Mouse (Mus musculus) frontal cortex, adult 2 months (tissue): Measurements from ENCODE around the gene Ccdc138. TPM values are rescaled to one million over a fixed set of nuclear protein-coding genes. Genes with fewer than 3 reads are reported as not detected.
"Not testable (repeated sequence)": the region's sequence is repeated elsewhere in the genome, so short reads cannot be mapped to it uniquely, and the experiment has no call there.

ENCODE experiments used
- DNase-seq, 2 experiments: peaks; one replicate each; pipeline ENCODE4 v3.0.0; 2022; ENCODE audit warnings: low spot score in 1 of 2; ENCODE audit errors: extremely low spot score in 1 of 2
- polyA plus RNA-seq: library from polyadenylated mRNA; depleted of rRNA; stranded (reverse); fragments of >200 nt; gene quantifications from 2 replicates; pipeline ENCODE4 v1.2.3, GENCODE M21; 2012; rRNA removed

The Ccdc138 gene
- 2.9 and 3.5 TPM in 2 replicates for polyA plus RNA-seq

GRCm38 (mm10) chr10:58497320-58498284, at the start of gene Ccdc138:
Ccdc138 (plus strand) TSS chr10:58497948.
- DNase-seq: peak; percentile 87 to 93

- no peak for DNase-seq
These were observed 46.2 kb upstream of the Ccdc138 start for GRCm38 (mm10) chr10:58451575-58451974.

- DNase-seq: no peak
These were observed 45.6 kb upstream of the Ccdc138 start for GRCm38 (mm10) chr10:58452185-58452584.

DNA sequence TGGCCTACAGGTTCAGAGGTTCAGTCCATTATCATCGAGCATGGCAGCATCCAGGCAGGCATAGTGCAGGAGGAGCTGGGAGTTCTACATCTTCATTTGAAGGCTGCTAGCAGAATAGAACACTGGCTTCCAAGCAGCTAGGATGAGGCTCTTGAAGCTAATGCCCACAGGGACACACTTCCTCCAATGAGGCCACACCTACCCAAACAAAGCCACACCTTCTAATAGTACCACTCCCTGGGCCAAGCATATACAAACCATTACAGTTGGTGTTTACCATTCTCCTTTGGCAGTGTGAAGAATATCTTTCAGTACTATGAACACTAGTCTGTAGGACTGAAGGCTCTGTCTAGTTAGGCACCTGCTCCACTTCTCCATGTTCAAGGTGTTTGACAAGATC, 37.9 kb upstream of the Ccdc138 start:
- no peak for DNase-seq

DNA sequence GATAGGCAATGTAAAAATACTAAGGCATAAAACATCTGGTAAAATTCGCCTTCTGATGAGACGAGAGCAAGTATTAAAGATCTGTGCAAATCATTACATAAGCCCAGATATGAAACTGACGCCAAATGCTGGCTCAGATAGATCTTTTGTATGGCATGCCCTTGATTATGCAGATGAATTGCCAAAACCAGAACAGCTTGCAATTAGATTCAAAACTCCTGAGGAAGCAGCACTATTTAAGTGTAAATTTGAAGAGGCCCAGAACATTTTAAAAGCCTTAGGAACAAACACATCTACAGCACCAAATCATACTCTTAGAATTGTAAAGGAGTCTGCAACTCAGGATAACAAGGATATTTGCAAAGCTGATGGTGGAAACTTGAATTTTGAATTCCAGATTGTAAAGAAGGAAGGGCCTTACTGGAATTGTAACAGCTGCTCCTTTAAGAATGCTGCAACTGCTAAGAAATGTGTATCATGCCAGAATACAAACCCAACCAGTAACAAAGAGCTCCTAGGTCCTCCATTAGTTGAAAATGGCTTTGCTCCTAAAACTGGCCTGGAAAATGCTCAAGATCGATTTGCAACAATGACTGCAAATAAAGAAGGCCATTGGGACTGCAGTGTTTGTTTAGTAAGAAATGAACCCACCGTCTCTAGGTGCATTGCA, 20.5 kb upstream of the Ccdc138 start:
- peak; percentile 16 to 63 for DNase-seq

DNA sequence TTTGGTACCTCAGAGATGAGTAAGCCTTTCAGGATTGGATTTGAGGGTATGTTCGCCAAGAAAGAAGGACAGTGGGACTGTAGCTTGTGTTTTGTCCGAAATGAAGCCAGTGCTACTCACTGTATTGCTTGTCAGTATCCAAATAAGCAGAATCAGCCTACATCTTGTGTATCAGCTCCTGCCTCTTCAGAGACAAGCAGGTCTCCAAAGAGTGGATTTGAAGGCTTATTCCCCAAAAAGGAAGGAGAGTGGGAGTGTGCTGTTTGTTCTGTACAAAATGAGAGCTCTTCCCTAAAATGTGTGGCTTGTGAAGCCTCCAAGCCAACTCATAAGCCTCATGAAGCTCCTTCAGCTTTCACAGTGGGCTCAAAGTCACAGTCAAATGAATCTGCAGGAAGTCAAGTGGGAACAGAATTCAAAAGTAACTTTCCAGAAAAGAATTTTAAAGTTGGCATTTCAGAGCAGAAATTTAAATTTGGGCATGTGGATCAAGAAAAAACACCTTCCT, 19.6 kb upstream of the Ccdc138 start:
- peak; percentile 13 to 33 for DNase-seq

- peak in 1 of 2 experiments; percentile 30 for DNase-seq
These were observed 17.7 kb upstream of the Ccdc138 start for GRCm38 (mm10) chr10:58479954-58480490.

DNA sequence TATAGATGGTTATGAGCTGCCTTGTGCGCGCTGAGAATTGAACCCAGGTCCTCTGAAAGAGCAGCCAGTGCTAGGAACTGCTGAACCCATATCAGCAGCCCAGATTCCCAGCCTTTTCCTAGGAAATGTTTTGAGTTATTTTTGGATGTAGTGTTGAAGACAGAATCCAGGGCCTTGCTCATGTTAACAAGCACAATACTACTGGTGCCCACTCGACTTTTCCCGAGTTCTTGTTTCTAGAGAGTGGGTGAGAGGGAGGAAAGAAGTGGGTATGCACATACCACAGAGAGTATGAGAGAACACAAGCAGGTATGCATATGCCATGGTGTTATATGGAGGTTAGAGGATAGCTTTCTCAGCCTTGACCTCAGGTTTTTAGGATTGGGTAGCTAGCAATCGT, 6.7 kb upstream of the Ccdc138 start:
- DNase-seq: no peak

GRCm38 (mm10) chr10:58495637-58496036, 2.1 kb upstream of the Ccdc138 start:
- DNase-seq: no peak

DNA sequence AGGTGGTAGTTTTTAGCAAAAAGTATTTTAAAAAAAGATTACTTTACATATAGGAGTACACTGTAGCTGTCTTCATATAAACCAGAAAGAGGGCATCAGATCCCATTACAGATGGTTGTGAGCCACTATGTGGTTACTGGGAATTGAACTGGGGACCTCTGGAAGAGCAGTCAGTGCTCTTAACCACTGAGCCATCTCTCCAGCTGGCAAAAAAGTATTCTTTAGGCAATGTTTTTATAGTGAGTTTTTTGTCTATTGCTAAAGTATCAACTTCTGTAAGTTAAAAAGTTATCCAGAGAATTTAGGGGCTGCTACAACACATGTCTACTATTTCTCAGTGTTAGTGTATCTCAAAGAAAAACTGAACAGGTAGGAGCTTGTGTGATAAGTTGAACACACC, 1.0 kb upstream of the Ccdc138 start:
- DNase-seq: no peak

GRCm38 (mm10) chr10:58498516-58498915, 768 bp downstream of the Ccdc138 start:
- DNase-seq: no peak

DNA sequence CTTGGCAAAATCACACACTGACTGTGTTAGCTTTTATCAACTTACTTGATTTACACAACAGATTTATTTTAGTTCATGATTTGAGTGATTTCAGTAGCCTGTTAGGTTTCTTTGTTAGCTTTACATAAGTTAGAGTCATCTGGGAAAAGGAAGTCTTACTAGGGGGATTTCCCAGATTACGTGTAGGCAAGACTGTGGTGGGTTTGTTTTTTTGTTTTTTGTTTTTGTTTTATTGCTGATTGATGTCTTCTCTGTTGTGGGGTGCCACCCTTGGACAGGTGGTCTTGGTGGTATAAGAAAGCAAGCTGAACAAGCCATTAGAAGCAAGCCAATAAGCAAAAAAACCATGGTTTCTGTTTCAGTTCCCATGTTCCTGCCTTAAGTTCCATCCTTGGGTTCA, 31.6 kb downstream of the Ccdc138 start:
- DNase-seq: no peak

DNA sequence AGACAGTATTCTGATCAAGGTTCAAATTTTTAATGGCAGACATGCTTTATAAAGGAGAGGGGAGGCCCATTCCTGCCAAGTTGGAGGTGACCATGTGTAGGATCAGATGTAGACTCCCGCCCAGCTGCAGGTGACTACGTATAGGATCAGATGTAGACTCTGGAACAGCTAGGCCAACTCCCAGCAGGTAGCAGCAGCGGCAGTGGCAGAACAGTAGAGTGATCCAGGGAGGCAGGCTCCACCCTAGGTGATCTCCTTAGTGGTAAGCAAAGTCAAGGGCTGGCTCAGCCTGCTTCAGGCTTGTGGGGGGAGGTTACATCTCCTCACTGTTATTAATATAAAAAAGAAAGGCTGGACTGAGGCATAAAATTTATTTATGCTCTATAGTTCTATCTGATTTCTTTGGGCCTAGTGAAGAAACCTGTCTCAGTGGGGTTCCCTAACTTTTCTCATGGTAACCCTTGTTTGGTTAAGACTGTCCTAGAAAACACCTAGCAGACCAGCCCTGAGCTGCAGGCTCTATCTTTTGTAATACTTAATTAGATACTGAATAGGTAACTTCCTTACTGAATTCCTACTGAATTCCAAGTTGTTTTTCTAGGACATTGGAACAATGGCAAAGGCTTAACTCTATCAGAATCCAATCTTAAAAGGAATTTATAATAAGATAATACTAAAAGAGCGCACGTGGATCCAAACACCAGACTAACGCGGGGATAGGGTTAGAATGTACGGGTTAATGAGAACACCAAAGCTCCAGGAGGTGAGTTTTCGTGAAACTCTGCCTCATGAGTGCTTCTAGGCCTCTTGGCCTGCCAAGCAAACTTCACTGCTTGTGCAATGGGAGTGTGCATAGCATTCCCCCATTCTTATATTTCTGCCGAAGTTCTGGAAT, 33.4 kb downstream of the Ccdc138 start:
- no peak for DNase-seq

- DNase-seq: no peak
These were observed 34.4 kb downstream of the Ccdc138 start for GRCm38 (mm10) chr10:58532177-58532576.

DNA sequence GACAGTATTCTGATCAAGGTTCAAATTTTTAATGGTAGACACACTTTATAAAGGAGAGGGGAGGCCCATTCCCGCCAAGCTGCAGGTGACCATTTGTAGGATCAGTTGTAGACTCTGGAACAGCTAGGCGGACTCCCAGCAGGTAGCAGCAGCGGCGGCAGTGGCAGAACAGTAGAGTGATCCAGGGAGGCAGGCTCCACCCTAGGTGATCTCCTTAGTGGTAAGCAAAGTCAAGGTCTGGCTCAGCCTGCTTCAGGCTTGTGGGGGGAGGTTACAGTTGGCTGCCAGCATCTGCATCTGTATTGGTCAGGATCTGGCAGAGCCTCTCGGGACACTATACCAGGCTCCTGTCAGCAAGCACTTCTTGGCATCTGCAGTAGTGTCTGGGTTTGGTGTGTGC, 38.5 kb downstream of the Ccdc138 start:
- not testable (repeated sequence) for DNase-seq

GRCm38 (mm10) chr10:58540613-58541012, 42.9 kb downstream of the Ccdc138 start:
- DNase-seq: no peak

DNA sequence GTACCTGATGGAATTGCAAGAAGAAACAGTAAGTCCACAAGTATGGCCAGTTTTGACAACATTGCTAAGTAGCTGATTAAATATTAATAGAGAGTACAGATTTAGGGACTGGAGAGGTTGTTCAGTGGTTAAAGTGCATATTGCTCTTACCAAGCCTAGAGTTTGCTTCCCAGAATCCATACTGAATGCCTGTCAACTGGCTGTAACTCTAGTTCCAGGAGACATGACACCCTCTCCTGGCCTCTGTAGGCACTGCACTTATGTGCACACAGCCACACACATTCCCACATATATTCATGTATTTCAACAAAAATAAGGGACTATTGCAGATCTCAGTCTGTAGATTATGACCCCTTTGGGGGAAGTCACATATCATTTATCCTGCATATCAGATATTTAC, 51.0 kb downstream of the Ccdc138 start:
- no peak for DNase-seq

GRCm38 (mm10) chr10:58554693-58555387, 57.1 kb downstream of the Ccdc138 start:
- no peak for DNase-seq

GRCm38 (mm10) chr10:58559098-58559497, 61.4 kb downstream of the Ccdc138 start:
- peak; percentile 19 to 75 for DNase-seq

- DNase-seq: peak in 1 of 2 experiments; percentile 73
These were observed 62.2 kb downstream of the Ccdc138 start for GRCm38 (mm10) chr10:58559901-58560300.
